Mouse (Mus musculus): Measurements from ENCODE around the gene Ino80b. TPM values are rescaled to one million over a fixed set of nuclear protein-coding genes. Genes with fewer than 3 reads are reported as not detected.
A peak's percentile ranks its signal among the peaks of the same experiment; 100 is the strongest.

Ino80b gene
- total and polyA plus RNA-seq, 2 experiments from 2014 or later = 15.3 to 40.1 TPM

- no peak overlapping the region for H3K9ac ChIP-seq
- 77% methylated on average over 14 of the region's 14 CpGs for whole genome bisulfite sequencing
- no peak overlapping the region for H3K4me2 ChIP-seq (ENCODE audit: low read depth)
- no peak for TF ChIP-seq CTCF (IDR thresholded peaks at IDR 0.05; ENCODE audit: low read depth)
- no peaks in the 10 kb centered on the region for H3K9me3 ChIP-seq (ENCODE audit: low read length)
- peaks cover 25% of the 10 kb centered on the region for H3K36me3 ChIP-seq (ENCODE audit: insufficient read depth)
- no peak overlapping the region for H3K4me3 ChIP-seq (ENCODE audit: low read depth, low read length)
- no peak overlapping the region for H3K27ac ChIP-seq (ENCODE audit: low read depth, low read length)
- ATAC-seq (no peak), DNase-seq (no peak)
- H3K27me3 ChIP-seq (ENCODE audit: insufficient read depth, low read length) = no peaks in the 10 kb centered on the region
- peaks cover 16% of the 10 kb centered on the region for H3K4me1 ChIP-seq (ENCODE audit: insufficient read depth)
These were observed 6.2 kb downstream of the Ino80b start for GRCm38 (mm10) chr6:83118825-83119733.

- ATAC-seq (no peak), DNase-seq (no peak)
- Histone ChIP-seq H3K4me3 (ENCODE audit: low read depth, low read length) (no peak overlapping the region), H3K36me3 (ENCODE audit: insufficient read depth) (peaks cover 25% of the 10 kb centered on the region), H3K4me1 (ENCODE audit: insufficient read depth) (peaks cover 14% of the 10 kb centered on the region), H3K27me3 (ENCODE audit: insufficient read depth, low read length) (no peaks in the 10 kb centered on the region), H3K27ac (ENCODE audit: low read depth, low read length) (no peak overlapping the region), H3K9ac (no peak overlapping the region), H3K4me2 (ENCODE audit: low read depth) (no peak overlapping the region), H3K9me3 (ENCODE audit: low read length) (no peaks in the 10 kb centered on the region)
- TF ChIP-seq CTCF (IDR thresholded peaks at IDR 0.05; ENCODE audit: low read depth) = no peak
- 81% methylated on average over 11 of the region's 11 CpGs for WGBS
These were observed 6.9 kb downstream of the Ino80b start for GRCm38 (mm10) chr6:83118369-83118768.

GRCm38 (mm10) chr6:83117616-83118015, 7.6 kb downstream of the Ino80b start:
- TF ChIP-seq CTCF (IDR thresholded peaks at IDR 0.05; ENCODE audit: low read depth) = no peak
- ATAC-seq (no peak), DNase-seq (no peak)
- Histone ChIP-seq H3K4me2 (ENCODE audit: low read depth) (no peak overlapping the region), H3K9me3 (ENCODE audit: low read length) (no peaks in the 10 kb centered on the region), H3K4me3 (ENCODE audit: low read depth, low read length) (no peak overlapping the region), H3K36me3 (ENCODE audit: insufficient read depth) (peaks cover 25% of the 10 kb centered on the region), H3K4me1 (ENCODE audit: insufficient read depth) (peaks cover 13% of the 10 kb centered on the region), H3K27ac (ENCODE audit: low read depth, low read length) (no peak overlapping the region), H3K27me3 (ENCODE audit: insufficient read depth, low read length) (no peaks in the 10 kb centered on the region), H3K9ac (no peak overlapping the region)
- 92% methylated on average over 13 of the region's 13 CpGs for WGBS

GRCm38 (mm10) chr6:83117165-83117438, 8.1 kb downstream of the Ino80b start:
- no peak overlapping the region for H3K4me3 ChIP-seq (ENCODE audit: low read depth, low read length)
- H3K36me3 ChIP-seq (ENCODE audit: insufficient read depth) = peaks cover 25% of the 10 kb centered on the region
- H3K9me3 ChIP-seq (ENCODE audit: low read length) = no peaks in the 10 kb centered on the region
- H3K27me3 ChIP-seq (ENCODE audit: insufficient read depth, low read length) = no peaks in the 10 kb centered on the region
- ATAC-seq (no peak), DNase-seq (no peak)
- H3K4me2 ChIP-seq (ENCODE audit: low read depth) = no peak overlapping the region
- H3K4me1 ChIP-seq (ENCODE audit: insufficient read depth) = peaks cover 8% of the 10 kb centered on the region
- TF ChIP-seq CTCF (IDR thresholded peaks at IDR 0.05; ENCODE audit: low read depth) = no peak
- H3K9ac ChIP-seq = no peak overlapping the region
- no peak overlapping the region for H3K27ac ChIP-seq (ENCODE audit: low read depth, low read length)
- 85% methylated on average over 4 of the region's 4 CpGs for WGBS

- Histone ChIP-seq H3K27ac (ENCODE audit: low read depth, low read length) (no peak overlapping the region), H3K4me1 (ENCODE audit: insufficient read depth) (peaks cover 7% of the 10 kb centered on the region; the same call in 1 of the 2 replicates), H3K4me3 (ENCODE audit: low read depth, low read length) (peak overlapping the region; percentile 68), H3K27me3 (ENCODE audit: insufficient read depth, low read length) (no peaks in the 10 kb centered on the region), H3K36me3 (ENCODE audit: insufficient read depth) (peaks cover 25% of the 10 kb centered on the region), H3K4me2 (ENCODE audit: low read depth) (peak overlapping the region; percentile 92), H3K9me3 (ENCODE audit: low read length) (no peaks in the 10 kb centered on the region), H3K9ac (peak overlapping the region; percentile 76)
- DNase-seq = no peak
- 76% methylated on average over 11 of the region's 11 CpGs for WGBS
- no peak for ATAC-seq
- TF ChIP-seq CTCF (IDR thresholded peaks at IDR 0.05; ENCODE audit: low read depth) = no peak
These were observed 8.7 kb downstream of the Ino80b start for GRCm38 (mm10) chr6:83116373-83117164.

GRCm38 (mm10) chr6:83115682-83116372, 9.4 kb downstream of the Ino80b start:
- ATAC-seq (peak; percentile 62), DNase-seq (no peak)
- TF ChIP-seq CTCF (IDR thresholded peaks at IDR 0.05; ENCODE audit: low read depth) = no peak
- WGBS = under 1% methylated on average over 47 of the region's 48 CpGs
- peak overlapping the region; percentile 76 for H3K9ac ChIP-seq
- H3K9me3 ChIP-seq (ENCODE audit: low read length) = no peaks in the 10 kb centered on the region
- H3K27me3 ChIP-seq (ENCODE audit: insufficient read depth, low read length) = no peaks in the 10 kb centered on the region
- peak overlapping the region; percentile 68 for H3K4me3 ChIP-seq (ENCODE audit: low read depth, low read length)
- H3K4me2 ChIP-seq (ENCODE audit: low read depth) = peak overlapping the region; percentile 92
- peaks cover 25% of the 10 kb centered on the region for H3K36me3 ChIP-seq (ENCODE audit: insufficient read depth)
- H3K4me1 ChIP-seq (ENCODE audit: insufficient read depth) = peaks cover 7% of the 10 kb centered on the region; the same call in 1 of the 2 replicates
- H3K27ac ChIP-seq (ENCODE audit: low read depth, low read length) = peak overlapping the region; percentile 74

Data from forebrain, postnatal 0 days (tissue).